Mouse (Mus musculus): Measurements from ENCODE around the gene Tlx2. TPM values are rescaled to one million over a fixed set of nuclear protein-coding genes. Genes with fewer than 3 reads are reported as not detected.
A peak's percentile ranks its signal among the peaks of the same experiment; 100 is the strongest.

The Tlx2 gene
- polyA plus RNA-seq, 1 experiment from 2014 or later: not detected

DNA sequence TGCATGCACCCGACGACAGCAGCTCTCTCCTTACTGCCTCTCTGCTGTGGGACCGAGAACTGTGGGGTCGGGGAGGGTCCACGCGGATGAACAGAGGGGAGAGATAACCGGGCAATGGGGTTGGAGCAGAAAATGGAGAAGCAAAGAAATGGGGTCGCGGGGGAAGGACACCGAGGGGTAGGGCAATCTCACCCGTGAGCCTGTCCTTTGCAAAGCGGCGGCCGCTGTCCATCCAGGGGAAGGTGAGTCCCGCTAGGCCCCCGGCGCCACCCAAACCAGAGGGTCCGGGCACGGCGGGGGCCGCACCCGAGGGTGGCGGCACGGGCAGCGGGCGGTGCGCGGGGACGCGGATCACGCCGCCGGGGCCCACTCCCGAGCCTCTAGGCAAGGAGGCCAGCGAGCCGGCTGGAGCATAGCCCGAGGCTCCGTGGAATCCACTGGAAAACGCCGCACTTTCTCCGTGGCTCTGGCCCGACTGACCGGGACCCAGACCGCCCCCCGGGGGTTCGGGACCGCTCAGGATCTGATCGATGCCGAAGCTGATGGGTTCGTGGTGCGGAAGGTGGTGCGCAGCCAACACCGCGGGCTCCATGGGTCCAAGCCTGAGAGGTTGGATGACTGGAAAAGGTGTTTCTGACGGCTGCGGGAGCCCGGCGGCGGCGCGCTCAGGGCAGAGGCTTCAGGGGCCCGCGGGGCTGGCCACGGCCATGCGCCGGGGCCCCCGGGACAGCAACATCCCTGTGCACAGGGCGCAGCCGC, 426 bp downstream of the Tlx2 start:
- Histone ChIP-seq H3K4me1 (replicated peaks; ENCODE audit: control insufficient read depth, insufficient read depth, low read length) (peaks cover 14% of the 10 kb centered on the region; the same call in 1 of the 2 replicates), H3K4me3 (ENCODE audit: low read depth, low read length) (peak overlapping the region; percentile 6; the same call in 1 of the 2 replicates), H3K27ac (ENCODE audit: low read depth, low read length) (no peak overlapping the region), H3K27me3 (ENCODE audit: control insufficient read depth, insufficient read depth, low read length) (peaks cover 96% of the 10 kb centered on the region), H3K9ac (ENCODE audit: low read length) (no peak overlapping the region), H3K9me3 (ENCODE audit: control insufficient read depth, low read length) (no peaks in the 10 kb centered on the region), H3K4me2 (ENCODE audit: low read depth, low read length, severe bottlenecking) (peak overlapping the region; percentile 24), H3K36me3 (ENCODE audit: control insufficient read depth, insufficient read depth, low read length) (no peaks in the 10 kb centered on the region)
- DNase-seq (ENCODE audit: low spot score): peak; percentile 70
- peak; percentile 32; the same call in 1 of the 2 replicates for ATAC-seq (replicated peaks; ENCODE audit: low FRiP score)
- under 1% methylated on average over 69 of the region's 69 CpGs for WGBS

DNA sequence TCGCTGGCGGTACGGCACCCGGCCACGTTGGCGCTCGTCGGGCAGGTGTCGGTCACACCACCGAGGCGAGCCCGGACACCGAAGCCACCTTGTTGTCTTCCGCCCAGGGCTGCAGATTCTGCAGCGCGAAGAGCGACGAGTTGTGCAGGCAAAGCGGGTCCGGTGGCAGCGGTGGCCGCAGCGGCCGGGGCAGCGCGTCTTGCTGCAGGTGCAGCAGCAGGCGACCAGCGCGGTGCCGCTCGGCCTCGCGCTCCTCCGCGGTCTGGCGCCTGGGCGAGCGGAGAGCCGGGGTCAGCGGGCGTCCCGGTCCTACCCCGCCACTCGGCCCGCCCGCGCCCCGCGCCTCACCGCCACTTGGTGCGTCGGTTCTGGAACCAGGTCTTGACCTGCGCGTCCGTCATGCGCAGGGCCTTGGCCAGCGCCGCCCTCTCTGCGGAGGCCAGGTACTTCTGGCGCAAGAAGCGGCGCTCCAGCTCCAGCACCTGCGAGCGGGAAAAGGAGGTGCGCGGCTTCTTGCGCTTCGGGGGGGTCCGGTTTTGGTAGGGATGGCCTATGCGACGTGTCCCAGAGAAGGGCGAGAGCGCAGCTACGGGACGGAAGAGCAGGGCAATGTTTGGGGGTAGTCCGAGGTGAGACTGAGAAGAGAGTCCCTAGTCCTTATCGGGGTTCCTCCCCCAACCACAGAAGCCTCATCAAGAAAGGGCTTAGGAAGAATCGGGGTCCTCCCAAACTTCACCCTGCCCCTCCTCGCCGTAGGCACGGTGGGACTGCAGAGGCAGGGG, 1.2 kb downstream of the Tlx2 start:
- ATAC-seq (replicated peaks; ENCODE audit: low FRiP score) (no peak), DNase-seq (ENCODE audit: low spot score) (peak; percentile 64)
- Histone ChIP-seq H3K4me2 (ENCODE audit: low read depth, low read length, severe bottlenecking) (peak overlapping the region; percentile 27; the same call in 1 of the 2 replicates), H3K9ac (ENCODE audit: low read length) (no peak overlapping the region), H3K4me3 (ENCODE audit: low read depth, low read length) (no peak overlapping the region), H3K4me1 (replicated peaks; ENCODE audit: control insufficient read depth, insufficient read depth, low read length) (peaks cover 14% of the 10 kb centered on the region; the same call in 1 of the 2 replicates), H3K9me3 (ENCODE audit: control insufficient read depth, low read length) (no peaks in the 10 kb centered on the region), H3K36me3 (ENCODE audit: control insufficient read depth, insufficient read depth, low read length) (no peaks in the 10 kb centered on the region), H3K27ac (ENCODE audit: low read depth, low read length) (no peak overlapping the region), H3K27me3 (ENCODE audit: control insufficient read depth, insufficient read depth, low read length) (peaks cover 96% of the 10 kb centered on the region)
- WGBS: under 1% methylated on average over 81 of the region's 81 CpGs

DNA sequence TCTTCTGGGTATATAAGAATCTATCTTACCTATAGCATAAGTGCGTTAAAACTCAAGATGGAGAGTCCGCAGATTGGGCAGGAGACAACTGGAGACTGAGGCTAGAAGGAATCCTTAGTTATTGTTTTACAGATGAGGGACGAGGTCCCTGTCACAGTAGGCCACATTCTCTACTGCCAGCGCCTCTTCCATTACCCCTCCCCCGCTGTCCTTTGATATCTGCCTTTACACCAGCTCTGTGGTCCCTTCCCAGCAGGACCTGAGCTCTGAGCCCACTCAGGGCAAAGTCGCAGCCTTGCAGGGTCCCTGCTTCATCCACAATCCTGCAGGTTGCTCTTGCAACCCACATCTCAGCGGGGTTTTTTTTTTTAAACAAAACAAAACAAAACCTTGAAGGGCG, 1.9 kb downstream of the Tlx2 start:
- no peak for ATAC-seq (replicated peaks; ENCODE audit: low FRiP score)
- H3K4me2 ChIP-seq (ENCODE audit: low read depth, low read length, severe bottlenecking): no peak overlapping the region

DNA sequence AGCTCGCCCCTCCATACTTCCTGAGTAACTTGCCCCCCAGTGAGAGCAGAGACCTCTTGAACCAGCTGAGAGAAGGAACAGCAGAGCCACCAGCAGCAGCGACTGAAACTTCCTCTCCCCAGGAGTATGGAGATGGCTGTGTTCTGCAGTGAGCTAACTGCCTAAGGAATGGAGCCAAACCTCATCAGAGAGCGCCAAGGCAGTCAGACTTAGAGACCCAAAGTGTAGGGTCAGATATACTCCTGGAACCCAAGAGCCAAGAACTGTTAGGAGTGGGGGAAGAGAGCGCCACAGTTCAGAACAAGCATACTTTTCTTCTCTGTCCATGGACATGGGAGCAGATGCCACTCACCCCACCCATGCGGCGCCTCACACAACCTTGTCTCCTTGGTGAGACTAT, 3.7 kb downstream of the Tlx2 start:
- Histone ChIP-seq H3K4me1 (replicated peaks; ENCODE audit: control insufficient read depth, insufficient read depth, low read length) (peaks cover 14% of the 10 kb centered on the region; the same call in 1 of the 2 replicates), H3K27ac (ENCODE audit: low read depth, low read length) (no peak overlapping the region), H3K9me3 (ENCODE audit: control insufficient read depth, low read length) (no peaks in the 10 kb centered on the region), H3K27me3 (ENCODE audit: control insufficient read depth, insufficient read depth, low read length) (peaks cover 88% of the 10 kb centered on the region), H3K4me3 (ENCODE audit: low read depth, low read length) (no peak overlapping the region), H3K9ac (ENCODE audit: low read length) (no peak overlapping the region), H3K4me2 (ENCODE audit: low read depth, low read length, severe bottlenecking) (no peak overlapping the region), H3K36me3 (ENCODE audit: control insufficient read depth, insufficient read depth, low read length) (no peaks in the 10 kb centered on the region)
- DNase-seq (ENCODE audit: low spot score): no peak
- ATAC-seq (replicated peaks; ENCODE audit: low FRiP score): no peak
- WGBS: 24% methylated on average over 6 of the region's 6 CpGs

More for the DNA sequence above, 1.9 kb downstream of the Tlx2 start:
- WGBS: 4% methylated on average over 8 of the region's 8 CpGs
- H3K4me3 ChIP-seq (ENCODE audit: low read depth, low read length): no peak overlapping the region
- H3K27ac ChIP-seq (ENCODE audit: low read depth, low read length): no peak overlapping the region
- no peaks in the 10 kb centered on the region for H3K9me3 ChIP-seq (ENCODE audit: control insufficient read depth, low read length)
- no peak for DNase-seq (ENCODE audit: low spot score)
- H3K4me1 ChIP-seq (replicated peaks; ENCODE audit: control insufficient read depth, insufficient read depth, low read length): peaks cover 14% of the 10 kb centered on the region; the same call in 1 of the 2 replicates
- no peak overlapping the region for H3K9ac ChIP-seq (ENCODE audit: low read length)
- H3K27me3 ChIP-seq (ENCODE audit: control insufficient read depth, insufficient read depth, low read length): peaks cover 97% of the 10 kb centered on the region
- H3K36me3 ChIP-seq (ENCODE audit: control insufficient read depth, insufficient read depth, low read length): no peaks in the 10 kb centered on the region

DNA sequence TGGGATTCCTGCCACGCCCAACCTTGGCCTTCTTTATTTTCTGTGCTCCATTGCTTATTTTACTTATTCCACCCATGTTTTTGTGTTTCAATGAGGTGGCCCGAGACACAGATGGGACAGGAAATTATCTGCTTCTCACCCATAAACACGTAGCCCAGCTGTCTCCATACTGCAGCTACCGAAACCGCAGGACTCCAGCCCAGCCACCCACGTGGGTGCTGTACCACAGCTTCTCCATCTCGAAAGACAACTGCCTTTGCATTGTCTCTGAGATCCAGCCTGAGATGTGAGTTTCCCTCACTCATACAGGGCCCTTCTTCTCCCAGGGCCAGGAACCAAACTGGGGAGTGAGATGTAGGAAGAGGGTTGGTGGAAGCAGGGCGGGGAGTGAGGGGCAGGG, 4.1 kb downstream of the Tlx2 start:
- WGBS: 37% methylated on average over 8 of the region's 8 CpGs
- Histone ChIP-seq H3K4me2 (ENCODE audit: low read depth, low read length, severe bottlenecking) (no peak overlapping the region), H3K9ac (ENCODE audit: low read length) (no peak overlapping the region), H3K27me3 (ENCODE audit: control insufficient read depth, insufficient read depth, low read length) (peaks cover 83% of the 10 kb centered on the region), H3K27ac (ENCODE audit: low read depth, low read length) (no peak overlapping the region), H3K4me3 (ENCODE audit: low read depth, low read length) (no peak overlapping the region), H3K36me3 (ENCODE audit: control insufficient read depth, insufficient read depth, low read length) (no peaks in the 10 kb centered on the region), H3K9me3 (ENCODE audit: control insufficient read depth, low read length) (no peaks in the 10 kb centered on the region), H3K4me1 (replicated peaks; ENCODE audit: control insufficient read depth, insufficient read depth, low read length) (peaks cover 14% of the 10 kb centered on the region; the same call in 1 of the 2 replicates)
- no peak for ATAC-seq (replicated peaks; ENCODE audit: low FRiP score)
- no peak for DNase-seq (ENCODE audit: low spot score)

DNA sequence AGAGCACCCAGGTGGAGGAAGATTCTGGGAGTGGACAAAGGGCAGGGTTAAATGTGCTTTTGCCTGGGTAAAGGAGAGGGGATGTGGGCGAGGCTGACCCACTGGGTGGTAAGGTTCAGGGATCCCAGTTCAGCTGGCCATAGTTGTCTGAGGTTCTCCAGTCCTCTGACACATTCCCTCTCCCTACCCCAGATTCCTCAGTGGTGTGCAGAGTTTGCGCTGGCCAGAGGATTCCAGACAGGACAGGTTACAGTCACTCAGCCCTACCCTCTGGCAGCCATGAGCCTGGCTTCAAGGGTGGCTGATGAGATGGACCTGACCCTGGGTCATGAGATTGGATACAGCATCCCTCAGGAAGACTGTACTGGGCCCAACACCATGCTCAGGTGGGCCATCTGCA, 11.4 kb downstream of the Tlx2 start:
- DNase-seq (ENCODE audit: low spot score) (no peak), ATAC-seq (replicated peaks; ENCODE audit: low FRiP score) (no peak)
- peaks cover 6% of the 10 kb centered on the region for H3K4me1 ChIP-seq (replicated peaks; ENCODE audit: control insufficient read depth, insufficient read depth, low read length)
- no peak overlapping the region for H3K9ac ChIP-seq (ENCODE audit: low read length)
- no peak overlapping the region for H3K4me3 ChIP-seq (ENCODE audit: low read depth, low read length)
- H3K27ac ChIP-seq (ENCODE audit: low read depth, low read length): no peak overlapping the region
- H3K4me2 ChIP-seq (ENCODE audit: low read depth, low read length, severe bottlenecking): no peak overlapping the region
- no peaks in the 10 kb centered on the region for H3K36me3 ChIP-seq (ENCODE audit: control insufficient read depth, insufficient read depth, low read length)
- WGBS: 92% methylated on average over 2 of the region's 2 CpGs
- peaks cover 13% of the 10 kb centered on the region for H3K27me3 ChIP-seq (ENCODE audit: control insufficient read depth, insufficient read depth, low read length)
- no peaks in the 10 kb centered on the region for H3K9me3 ChIP-seq (ENCODE audit: control insufficient read depth, low read length)

DNA sequence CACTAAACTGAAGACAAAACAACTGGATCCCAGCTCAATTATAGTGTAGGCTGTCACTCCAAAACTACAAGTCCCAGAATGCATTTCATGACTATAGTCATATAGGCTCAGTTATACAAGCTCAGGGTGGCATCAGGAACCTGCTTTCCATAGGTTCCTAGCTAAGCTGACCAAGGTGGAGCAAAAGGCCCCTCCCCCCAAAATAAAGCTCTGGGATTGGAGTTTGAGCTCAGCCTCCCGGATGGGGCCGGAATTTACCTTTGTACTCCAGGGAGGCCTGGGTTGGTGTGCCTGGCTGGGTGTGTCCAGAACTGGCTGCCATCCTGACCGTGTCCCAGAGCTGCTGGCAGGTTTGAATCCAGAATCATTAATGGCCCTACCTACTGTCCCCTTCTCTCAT, 12.3 kb downstream of the Tlx2 start, which contains the start of gene Dqx1:
Gene Dqx1 (plus strand): TSS at position 55 of the 400 bp plus-strand sequence.
- Histone ChIP-seq H3K4me2 (ENCODE audit: low read depth, low read length, severe bottlenecking) (no peak within 1 kb of the TSS), H3K27me3 (ENCODE audit: control insufficient read depth, insufficient read depth, low read length) (peaks cover 5% of the 10 kb centered on the region; the same call in 1 of the 2 replicates), H3K4me3 (ENCODE audit: low read depth, low read length) (no peak within 1 kb of the TSS), H3K9ac (ENCODE audit: low read length) (no peak within 1 kb of the TSS), H3K27ac (ENCODE audit: low read depth, low read length) (no peak within 1 kb of the TSS), H3K36me3 (ENCODE audit: control insufficient read depth, insufficient read depth, low read length) (no peaks in the 10 kb centered on the region), H3K4me1 (replicated peaks; ENCODE audit: control insufficient read depth, insufficient read depth, low read length) (peaks cover 11% of the 10 kb centered on the region), H3K9me3 (ENCODE audit: control insufficient read depth, low read length) (no peaks in the 10 kb centered on the region)
- ATAC-seq (replicated peaks; ENCODE audit: low FRiP score) (no peak), DNase-seq (ENCODE audit: low spot score) (no peak)
- 49% methylated on average over 3 of the region's 3 CpGs for WGBS

DNA sequence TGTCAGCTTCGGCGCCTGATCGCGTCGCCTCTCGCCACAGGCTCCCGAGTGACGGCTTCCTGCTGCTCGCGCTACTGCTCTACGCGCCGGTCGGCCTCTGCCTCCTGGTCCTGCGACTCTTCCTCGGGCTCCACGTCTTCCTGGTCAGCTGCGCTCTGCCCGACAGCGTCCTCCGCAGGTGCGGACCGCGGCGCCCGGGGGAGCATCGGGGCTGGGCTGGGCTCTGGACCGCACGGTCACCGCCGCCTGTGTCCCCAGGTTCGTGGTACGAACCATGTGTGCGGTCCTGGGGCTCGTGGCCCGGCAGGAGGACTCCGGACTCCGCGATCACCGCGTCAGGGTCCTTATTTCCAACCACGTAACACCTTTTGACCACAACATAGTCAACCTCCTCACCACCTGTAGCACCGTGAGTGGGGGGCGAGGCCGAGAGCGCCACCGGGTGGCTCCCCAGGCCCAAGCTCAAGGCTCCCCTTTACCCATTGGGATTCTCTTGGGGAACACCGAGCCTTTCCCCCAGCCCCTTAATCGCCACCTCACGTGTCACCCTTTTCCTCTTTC, 15.1 kb downstream of the Tlx2 start, which contains the start of gene Htra2:
Gene Htra2 (minus strand): TSS at position 403 of the 561 bp plus-strand sequence.
- DNase-seq (ENCODE audit: low spot score): no peak
- H3K4me2 ChIP-seq (ENCODE audit: low read depth, low read length, severe bottlenecking): peak within 1 kb of the TSS; percentile 84

More for the DNA sequence above, 15.1 kb downstream of the Tlx2 start, which contains the start of gene Htra2:
- Histone ChIP-seq H3K9me3 (ENCODE audit: control insufficient read depth, low read length) (no peaks in the 10 kb centered on the region), H3K4me3 (ENCODE audit: low read depth, low read length) (peak within 1 kb of the TSS; percentile 98), H3K36me3 (ENCODE audit: control insufficient read depth, insufficient read depth, low read length) (peaks cover 2% of the 10 kb centered on the region; the same call in 1 of the 2 replicates), H3K4me1 (replicated peaks; ENCODE audit: control insufficient read depth, insufficient read depth, low read length) (peaks cover 11% of the 10 kb centered on the region), H3K27ac (ENCODE audit: low read depth, low read length) (peak within 1 kb of the TSS; percentile 70), H3K9ac (ENCODE audit: low read length) (peak within 1 kb of the TSS; percentile 90), H3K27me3 (ENCODE audit: control insufficient read depth, insufficient read depth, low read length) (no peaks in the 10 kb centered on the region)
- peak; percentile 37 for ATAC-seq (replicated peaks; ENCODE audit: low FRiP score)
- under 1% methylated on average over 50 of the region's 50 CpGs for WGBS

Measured in forebrain, embryonic 11.5 days (tissue).